8 mouse cellular contexts compared by ENCODE assay signal in genomic region chr2:32395484-32395945, GRCm38 (mm10). TPM values are rescaled to one million over a fixed set of nuclear protein-coding genes. Genes with fewer than 3 reads are reported as not detected.
DNase-seq lines count a peak whose midpoint lies in the region; ATAC-seq lines count a peak whose summit lies in the region.

Ptges2 (plus strand) TSS chr2:32395896.

- no peaks in the 10 kb centered on the region for H3K9me3 ChIP-seq in heart, embryonic 14.5 days (ENCODE audit: control insufficient read depth, low read length)
- no peaks in the 10 kb centered on the region for H3K9me3 ChIP-seq in liver, embryonic 13.5 days (replicated peaks)

- H3K4me1 ChIP-seq in brown adipose tissue, adult 24 weeks (ENCODE audit: control insufficient read depth, insufficient read depth, insufficient read length, low read length): peaks cover 10% of the 10 kb centered on the region; the same call in 1 of the 2 replicates
- H3K4me1 ChIP-seq in heart, embryonic 14.5 days (ENCODE audit: control insufficient read depth in 2 of 2, insufficient read depth in 2 of 2, low read length in 2 of 2): peaks cover 11 to 20% of the 10 kb centered on the region in 2 experiments
- peaks cover 45% of the 10 kb centered on the region for H3K4me1 ChIP-seq in liver, embryonic 13.5 days (replicated peaks)

- peak within 1 kb of the TSS; percentile 84 for H3K9ac ChIP-seq in heart, embryonic 14.5 days (ENCODE audit: low read length)
- H3K9ac ChIP-seq in liver, embryonic 13.5 days: peak within 1 kb of the TSS; percentile 87

- peak; percentile 75 for ATAC-seq in CD4-positive, CD25-positive, alpha-beta regulatory T cell, adult 4 months
- peak; percentile 84 for ATAC-seq in heart, embryonic 14.5 days (ENCODE audit: insufficient number of reproducible peaks, insufficient read depth, low FRiP score, low read depth)
- peak; percentile 85 for ATAC-seq in liver, embryonic 13.5 days (ENCODE audit: low read depth)

- no peaks in the 10 kb centered on the region for H3K27me3 ChIP-seq in heart, embryonic 14.5 days (ENCODE audit: control insufficient read depth, insufficient read depth, low read length)
- no peaks in the 10 kb centered on the region for H3K27me3 ChIP-seq in liver, embryonic 13.5 days

- H3K4me2 ChIP-seq in heart, embryonic 14.5 days (ENCODE audit: low read length): peak within 1 kb of the TSS; percentile 93
- peak within 1 kb of the TSS; percentile 95 for H3K4me2 ChIP-seq in liver, embryonic 13.5 days

- peak; percentile 78 for DNase-seq in fibroblast of lung, adult 2 months (ENCODE audit: low read depth)
- DNase-seq in kidney, postnatal 14 days: peak; percentile 94
- DNase-seq in liver, embryonic 13.5 days: peak; percentile 92
- peak; percentile 92 for DNase-seq in neural tube, embryonic 10.5 days (ENCODE audit: extremely low spot score, low spot score)
- peak; percentile 95 for DNase-seq in telencephalon, adult 2 months (ENCODE audit: low read depth, low spot score)

- peaks cover 22% of the 10 kb centered on the region for H3K36me3 ChIP-seq in heart, embryonic 14.5 days (ENCODE audit: control insufficient read depth, insufficient read depth, low read length)
- peaks cover 15% of the 10 kb centered on the region; the same call in 1 of the 2 replicates for H3K36me3 ChIP-seq in liver, embryonic 13.5 days

- WGBS in heart, embryonic 14.5 days: under 1% methylated on average over 31 of the region's 31 CpGs
- WGBS in liver, embryonic 13.5 days (ENCODE audit: insufficient replicate concordance): under 1% methylated on average over 31 of the region's 31 CpGs

- peak within 1 kb of the TSS; percentile 91 for H3K4me3 ChIP-seq in brown adipose tissue, adult 24 weeks (ENCODE audit: insufficient read depth, low read depth, low read length)
- peak within 1 kb of the TSS; percentile 88 to 92 for H3K4me3 ChIP-seq in heart, embryonic 14.5 days (ENCODE audit: control insufficient read depth in 1 of 2, insufficient read depth in 1 of 2, low read depth in 1 of 2, low read length in 2 of 2)
- peak within 1 kb of the TSS; percentile 88 for H3K4me3 ChIP-seq in liver, embryonic 13.5 days (replicated peaks)

- H3K27ac ChIP-seq in brown adipose tissue, adult 24 weeks (replicated peaks; ENCODE audit: low read depth, low read length): peak within 1 kb of the TSS; percentile 98
- H3K27ac ChIP-seq in heart, embryonic 14.5 days (replicated peaks in 1 of 2; ENCODE audit: control insufficient read depth in 1 of 2, insufficient read depth in 1 of 2, low read depth in 2 of 2, low read length in 2 of 2): peak within 1 kb of the TSS; percentile 89 to 92
- H3K27ac ChIP-seq in liver, embryonic 13.5 days: peak within 1 kb of the TSS; percentile 79

RNA-seq across cellular contexts. Expression of gene Ptges2, which starts in this region (rescaled TPM):
- polyA plus RNA-seq in CD4-positive, CD25-positive, alpha-beta regulatory T cell, adult 4 months (2017; shearing (Covaris generic)): under 1 TPM; 0.34 to 0.50 TPM
- polyA plus RNA-seq in brown adipose tissue, adult 24 weeks (2012; ENCODE audit: insufficient read depth, insufficient read length, missing spikeins): 87.7 and 101 TPM in 2 replicates
- 43.7 and 48.2 TPM in 2 replicates for polyA plus RNA-seq in heart, embryonic 14.5 days (2014; fragmentation: Nextera tagmentation; extraction: Ambion mirVana)
- 14.1 and 15.5 TPM in 2 replicates for polyA plus RNA-seq in liver, embryonic 13.5 days (2015; fragmentation: Nextera tagmentation; extraction: Ambion mirVana)

Comparison
In these comparisons a context has a peak if more than half of its experiments do, and no peak if none do; other contexts are left out.
1. Peak in every context shown above with its lines: DNase-seq, ATAC-seq, H3K4me3 ChIP-seq and H3K27ac ChIP-seq.
2. RNA of gene Ptges2 (polyA plus RNA-seq): 87.7 to 101 TPM in brown adipose tissue, adult 24 weeks, 43.7 to 48.2 TPM in heart, embryonic 14.5 days and 14.1 to 15.5 TPM in liver, embryonic 13.5 days; 0.34 to 0.50 TPM in CD4-positive, CD25-positive, alpha-beta regulatory T cell, adult 4 months; every median in the first group is over 10 times any median in the second.
3. Peak in ATAC-seq in CD4-positive, CD25-positive, alpha-beta regulatory T cell, adult 4 months; RNA of the gene not detected or under 1 TPM.